Mouse (Mus musculus): Measurements from ENCODE around the gene Tdrd5.
"Not testable (repeated sequence)": the region's sequence is repeated elsewhere in the genome, so short reads cannot be mapped to it uniquely, and the experiment has no call there.

The Tdrd5 gene

GRCm38 (mm10) chr1:156302911-156303749, at the start of gene Tdrd5:
TSS of gene Tdrd5 (minus strand) at chr1:156303664.
- DNase-seq, result peak; percentile 14 to 30

GRCm38 (mm10) chr1:156352466-156352865, 49.0 kb upstream of the Tdrd5 start:
- DNase-seq, result no peak

- no peak for DNase-seq
Observed at GRCm38 (mm10) chr1:156350441-156350840, 47.0 kb upstream of the Tdrd5 start.

- no peak for DNase-seq
Observed at GRCm38 (mm10) chr1:156349031-156349430, 45.6 kb upstream of the Tdrd5 start.

GRCm38 (mm10) chr1:156345633-156346032, 42.2 kb upstream of the Tdrd5 start:
- DNase-seq, result no peak

- DNase-seq, result no peak
Observed at GRCm38 (mm10) chr1:156344433-156344832, 41.0 kb upstream of the Tdrd5 start.

GRCm38 (mm10) chr1:156340847-156341246, 37.4 kb upstream of the Tdrd5 start:
- no peak for DNase-seq

- DNase-seq, result no peak
Observed at GRCm38 (mm10) chr1:156323126-156323525, 19.7 kb upstream of the Tdrd5 start.

- no peak for DNase-seq
Observed at GRCm38 (mm10) chr1:156310630-156311029, 7.2 kb upstream of the Tdrd5 start, which contains the start of gene Nphs2. TSS of gene Nphs2 (plus strand) at chr1:156310727.

- no peak for DNase-seq
Observed at GRCm38 (mm10) chr1:156308595-156308994, 5.1 kb upstream of the Tdrd5 start.

GRCm38 (mm10) chr1:156290016-156290415, 13.4 kb downstream of the Tdrd5 start:
- no peak for DNase-seq

- DNase-seq, result not testable (repeated sequence)
Observed at GRCm38 (mm10) chr1:156289222-156289587, 14.3 kb downstream of the Tdrd5 start.

- DNase-seq, result no peak
Observed at GRCm38 (mm10) chr1:156288556-156289221, 14.8 kb downstream of the Tdrd5 start.

GRCm38 (mm10) chr1:156285541-156285896, 17.9 kb downstream of the Tdrd5 start:
- no peak for DNase-seq

- DNase-seq, result no peak
Observed at GRCm38 (mm10) chr1:156284851-156285540, 18.5 kb downstream of the Tdrd5 start.

- no peak for DNase-seq
Observed at GRCm38 (mm10) chr1:156284207-156284606, 19.3 kb downstream of the Tdrd5 start.

- DNase-seq, result no peak
Observed at GRCm38 (mm10) chr1:156280131-156280530, 23.3 kb downstream of the Tdrd5 start.

GRCm38 (mm10) chr1:156273647-156274046, 29.8 kb downstream of the Tdrd5 start:
- DNase-seq, result no peak

GRCm38 (mm10) chr1:156271654-156272053, 31.8 kb downstream of the Tdrd5 start:
- no peak for DNase-seq

- no peak for DNase-seq
Observed at GRCm38 (mm10) chr1:156270471-156270870, 33.0 kb downstream of the Tdrd5 start.

GRCm38 (mm10) chr1:156268546-156268945, 34.9 kb downstream of the Tdrd5 start:
- not testable (repeated sequence) for DNase-seq

- DNase-seq, result no peak
Observed at GRCm38 (mm10) chr1:156263946-156264345, 39.5 kb downstream of the Tdrd5 start.

- peak; percentile 60 to 68 for DNase-seq
Observed at GRCm38 (mm10) chr1:156263352-156263751, 40.1 kb downstream of the Tdrd5 start.

- no peak for DNase-seq
Observed at GRCm38 (mm10) chr1:156254866-156255265, 48.6 kb downstream of the Tdrd5 start.
